Mouse (Mus musculus): ENCODE results near the gene Nfkb1. TPM values are rescaled to one million over a fixed set of nuclear protein-coding genes. Genes with fewer than 3 reads are reported as not detected.

Nfkb1 gene
- total and polyA plus RNA-seq, 3 experiments = 271 to 369 (median 346) TPM

- no peak overlapping the region for H3K9ac ChIP-seq (ENCODE audit: insufficient read depth, low read depth)
- in situ Hi-C loops (cut with MboI; ENCODE audit: low pct_ligation_motif_present, low pct_unique_long_range_greater_than_20kb, low sequenced_read_pairs) = no loop called here
- H3K36me3 ChIP-seq (replicated peaks in 1 of 2; ENCODE audit: control insufficient read depth in 1 of 2, insufficient read depth in 1 of 2, low read length in 1 of 2) = no peaks in the 10 kb centered on the region
- H3K27me3 ChIP-seq (replicated peaks) = no peaks in the 10 kb centered on the region
- no peak overlapping the region for H3K27ac ChIP-seq (ENCODE audit: insufficient read depth, low read depth)
- no peaks in the 10 kb centered on the region for H3K9me3 ChIP-seq (replicated peaks; ENCODE audit: low read length)
- H3K4me1 ChIP-seq (ENCODE audit: control insufficient read depth in 1 of 2, insufficient read depth in 2 of 2) = peaks cover 19 to 56% of the 10 kb centered on the region in 2 experiments
- TF ChIP-seq ETS1 (conservative IDR thresholded peaks at IDR 0.05; ENCODE audit: low read depth, low read length) (no peak), MEF2A (IDR thresholded peaks at IDR 0.05; ENCODE audit: borderline replicate concordance, low read depth, low read length) (0 out of 2 replicates have a peak, but pooled peaks have one; percentile 7)
- no peak for DNase-seq (ENCODE audit: extremely low read depth)
- H3K4me3 ChIP-seq (replicated peaks in 1 of 3; ENCODE audit: low read depth in 2 of 3, low read length in 2 of 3, poor library complexity in 1 of 3) = no peak overlapping the region
- dilution Hi-C loops (cut with MboI; ENCODE audit: extremely low pct_ligation_motif_present, extremely low pct_unique_long_range_greater_than_20kb, low sequenced_read_pairs) = no loop called here
- H3K79me2 ChIP-seq (replicated peaks; ENCODE audit: control insufficient read depth, extremely low read depth, insufficient read depth, poor library complexity, severe bottlenecking) = no peaks in the 10 kb centered on the region
- peak overlapping the region; percentile 38 for H3K4me2 ChIP-seq (ENCODE audit: insufficient read depth, low read depth, poor library complexity, severe bottlenecking)
These were observed 27.8 kb upstream of the Nfkb1 start for GRCm38 (mm10) chr3:135719179-135719532.

- dilution Hi-C loops (cut with MboI; ENCODE audit: extremely low pct_ligation_motif_present, extremely low pct_unique_long_range_greater_than_20kb, low sequenced_read_pairs) = no loop called here
- Histone ChIP-seq H3K79me2 (replicated peaks; ENCODE audit: control insufficient read depth, extremely low read depth, insufficient read depth, poor library complexity, severe bottlenecking) (no peaks in the 10 kb centered on the region), H3K4me3 (replicated peaks in 1 of 3; ENCODE audit: low read depth in 2 of 3, low read length in 2 of 3, poor library complexity in 1 of 3) (no peak overlapping the region), H3K9ac (ENCODE audit: insufficient read depth, low read depth) (peak overlapping the region; percentile 4; the same call in 1 of the 2 replicates), H3K9me3 (replicated peaks; ENCODE audit: low read length) (no peaks in the 10 kb centered on the region), H3K4me2 (ENCODE audit: insufficient read depth, low read depth, poor library complexity, severe bottlenecking) (peak overlapping the region; percentile 38), H3K27me3 (replicated peaks) (no peaks in the 10 kb centered on the region), H3K4me1 (ENCODE audit: control insufficient read depth in 1 of 2, insufficient read depth in 2 of 2) (peaks cover 19 to 58% of the 10 kb centered on the region in 2 experiments), H3K36me3 (replicated peaks in 1 of 2; ENCODE audit: control insufficient read depth in 1 of 2, insufficient read depth in 1 of 2, low read length in 1 of 2) (no peaks in the 10 kb centered on the region), H3K27ac (ENCODE audit: insufficient read depth, low read depth) (no peak overlapping the region)
- DNase-seq (ENCODE audit: extremely low read depth) = peak; percentile 38
- TF ChIP-seq MAFK (IDR thresholded peaks at IDR 0.05; ENCODE audit: insufficient replicate concordance, low read length) = 0 out of 2 replicates have a peak, but pooled peaks have one; percentile 17
- TF ChIP-seq JUN (IDR thresholded peaks at IDR 0.05; ENCODE audit: insufficient read depth, low read depth, low read length) = peak; percentile 3; the same call in 1 of the 2 replicates
- TF ChIP-seq TBP (conservative IDR thresholded peaks at IDR 0.05; ENCODE audit: low read depth, low read length) = 0 out of 2 replicates have a peak, but pooled peaks have one; percentile 28
- peak; percentile 74 for TF ChIP-seq MAZ (IDR thresholded peaks at IDR 0.05; ENCODE audit: low read depth, low read length)
- TF ChIP-seq CHD2 (IDR thresholded peaks at IDR 0.05; ENCODE audit: low read length) = no peak
- 0 out of 2 replicates have a peak, but pooled peaks have one; percentile 8 for TF ChIP-seq MEF2A (IDR thresholded peaks at IDR 0.05; ENCODE audit: borderline replicate concordance, low read depth, low read length)
- TF ChIP-seq MYC (IDR thresholded peaks at IDR 0.05; ENCODE audit: low read depth, low read length) = peak; percentile 61; the same call in 1 of the 2 replicates
- TF ChIP-seq UBTF (IDR thresholded peaks at IDR 0.05; ENCODE audit: low read depth, low read length) = no peak
- 0 out of 2 replicates have a peak, but pooled peaks have one; percentile 44 for TF ChIP-seq CHD1 (IDR thresholded peaks at IDR 0.05; ENCODE audit: low read depth, low read length)
- TF ChIP-seq NRF1 (IDR thresholded peaks at IDR 0.05; ENCODE audit: low read depth, low read length) = no peak
- no peak for TF ChIP-seq KAT2A (IDR thresholded peaks at IDR 0.05; ENCODE audit: insufficient replicate concordance, low read length)
- TF ChIP-seq EP300 (IDR thresholded peaks at IDR 0.05; ENCODE audit: low read length) = peak; percentile 22; the same call in 1 of the 2 replicates
- peak; percentile 8; the same call in 1 of the 2 replicates for TF ChIP-seq IRF4 (IDR thresholded peaks at IDR 0.05; ENCODE audit: low read depth, low read length)
- TF ChIP-seq HCFC1 (IDR thresholded peaks at IDR 0.05; ENCODE audit: low read depth, low read length) = peak; percentile 20; the same call in 1 of the 2 replicates
- no peak; the same call in 1 of the 2 replicates for TF ChIP-seq USF2 (conservative IDR thresholded peaks at IDR 0.05; ENCODE audit: low read depth, low read length)
- peak; percentile 72 for TF ChIP-seq BHLHE40 (IDR thresholded peaks at IDR 0.05; ENCODE audit: low read depth, low read length)
- in situ Hi-C loops (cut with MboI; ENCODE audit: low pct_ligation_motif_present, low pct_unique_long_range_greater_than_20kb, low sequenced_read_pairs) = no loop called here
These were observed 27.2 kb upstream of the Nfkb1 start for GRCm38 (mm10) chr3:135718323-135719178.

Data from CH12.LX (cell line).